Mouse (Mus musculus): ENCODE measurements at regions not wholly inside any gene's neighbourhood (a gene's known extent, or its start where the extent isn't known, plus 50 kb on each side); places are given as distances from the start of the nearest gene placed in this dataset.

DNA sequence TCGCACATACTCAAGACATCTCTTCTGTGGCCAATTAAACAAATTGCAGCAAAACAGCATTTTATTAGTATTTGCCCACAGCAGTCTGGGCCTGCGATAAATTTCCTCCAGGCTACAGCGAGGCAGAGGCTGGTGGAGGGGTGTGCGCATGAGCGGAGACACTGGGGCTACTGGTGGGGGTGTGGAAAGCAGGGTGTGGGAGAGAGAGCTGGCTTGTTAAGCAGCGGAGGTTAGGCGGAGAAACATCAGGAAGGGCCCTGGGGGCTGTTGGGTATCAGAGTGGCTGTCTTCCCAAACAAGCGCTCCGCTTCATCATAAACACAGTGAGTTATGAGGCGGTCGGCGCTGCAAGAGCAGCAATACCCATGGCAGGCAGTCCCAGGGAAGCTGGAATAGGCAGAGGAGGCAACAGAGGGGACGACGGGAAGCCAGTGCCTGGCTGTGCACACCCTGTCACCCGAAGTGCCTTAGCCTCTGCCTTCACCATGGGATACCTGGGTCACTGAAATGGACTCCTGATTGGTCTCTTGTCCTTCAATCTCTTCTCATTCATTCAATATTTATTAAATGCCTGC lies 74.0 kb upstream of the Lhx1 start:
- Histone ChIP-seq H3K27ac (replicated peaks) (peak overlapping the region; percentile 68), H3K9ac (peak overlapping the region; percentile 47)

DNA sequence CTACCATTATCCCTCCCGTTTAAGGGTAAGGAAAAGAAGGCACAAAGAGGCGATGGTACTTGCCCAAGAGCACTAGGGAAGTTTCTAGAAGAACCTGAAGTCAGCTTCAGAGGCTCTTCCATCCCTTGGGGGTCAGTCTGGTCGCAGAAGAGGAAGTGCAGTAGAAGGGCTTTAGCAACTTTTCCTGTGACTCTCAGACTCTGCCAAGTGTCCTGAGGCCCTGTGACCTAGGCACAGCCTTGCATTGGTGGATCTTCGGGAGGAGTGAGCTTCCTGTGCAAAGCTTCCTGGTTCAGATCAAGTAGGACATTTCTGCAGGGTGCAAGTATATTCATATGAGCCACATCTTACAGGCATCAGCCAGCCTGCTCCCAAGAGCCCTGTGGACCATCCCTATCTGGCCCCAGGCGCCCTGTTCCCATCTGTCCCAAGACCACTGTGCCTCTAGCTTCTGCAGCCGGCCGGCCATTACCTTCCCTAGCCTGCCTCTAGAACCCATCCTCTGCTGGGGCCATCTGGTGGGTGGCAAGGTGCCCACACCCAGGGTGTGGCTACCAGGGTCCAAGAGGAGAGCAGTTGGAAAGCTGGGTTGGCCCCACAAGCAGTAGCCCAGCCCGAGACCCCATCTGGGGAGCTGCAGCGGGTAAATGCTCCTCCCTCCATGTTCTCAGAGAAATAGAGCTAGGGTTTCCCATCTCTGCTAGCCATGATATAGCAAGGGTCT lies 72.4 kb upstream of the Lhx1 start:
- Histone ChIP-seq H3K36me3 (no peaks in the 10 kb centered on the region), H3K4me3 (no peak overlapping the region), H3K9me3 (no peaks in the 10 kb centered on the region), H3K27me3 (peaks cover 60% of the 10 kb centered on the region), H3K9ac (no peak overlapping the region), H3K27ac (replicated peaks) (no peak overlapping the region), H3K4me1 (replicated peaks) (peaks cover 22% of the 10 kb centered on the region), H3K4me2 (no peak overlapping the region)
- no peak for ATAC-seq (ENCODE audit: low read depth)
- 80% methylated on average over 9 of the region's 9 CpGs for WGBS

More for the DNA sequence above, 74.0 kb upstream of the Lhx1 start:
- H3K4me3 ChIP-seq = peak overlapping the region; percentile 9; the same call in 1 of the 2 replicates
- H3K9me3 ChIP-seq = no peaks in the 10 kb centered on the region
- no peaks in the 10 kb centered on the region for H3K36me3 ChIP-seq
- peaks cover 71% of the 10 kb centered on the region for H3K27me3 ChIP-seq
- peak overlapping the region; percentile 44 for H3K4me2 ChIP-seq
- peaks cover 19% of the 10 kb centered on the region for H3K4me1 ChIP-seq (replicated peaks)
- WGBS = 15% methylated on average over 15 of the region's 15 CpGs
- peak; percentile 83 for ATAC-seq (ENCODE audit: low read depth)

DNA sequence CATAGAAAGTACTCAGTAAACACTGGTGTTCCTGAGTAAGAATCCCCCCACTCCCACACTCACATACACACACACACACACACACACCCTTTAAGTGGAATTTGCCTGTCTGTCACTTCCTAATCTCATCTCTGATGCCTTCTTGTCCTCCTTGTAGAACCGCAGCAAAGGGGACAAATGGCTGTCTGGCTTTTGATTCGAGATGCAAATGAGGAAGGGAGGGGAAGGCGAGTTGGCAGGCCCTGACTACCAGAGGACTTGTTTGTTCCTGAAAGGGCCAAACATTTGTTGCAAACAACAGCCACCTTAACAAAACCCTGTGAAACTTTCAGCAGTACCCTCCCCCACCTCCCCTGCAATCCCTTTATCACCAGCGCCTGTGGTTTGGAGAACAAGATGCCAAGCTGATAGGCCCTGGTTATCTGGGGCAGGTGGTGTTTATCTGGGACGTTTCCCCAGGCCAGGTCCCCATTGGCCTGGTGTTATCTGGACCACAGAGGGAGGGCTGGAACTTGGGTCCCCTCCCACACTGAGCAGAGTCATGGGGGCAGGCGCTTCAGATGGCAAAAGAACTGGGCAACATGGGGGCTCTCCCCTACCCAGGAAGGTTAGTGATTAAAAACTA lies 67.5 kb upstream of the Lhx1 start:
- H3K9me3 ChIP-seq = no peaks in the 10 kb centered on the region
- ATAC-seq (ENCODE audit: low read depth) = no peak
- H3K4me3 ChIP-seq = no peak overlapping the region
- no peak overlapping the region for H3K27ac ChIP-seq (replicated peaks)
- H3K9ac ChIP-seq = no peak overlapping the region
- peaks cover 20% of the 10 kb centered on the region for H3K4me1 ChIP-seq (replicated peaks)
- H3K36me3 ChIP-seq = no peaks in the 10 kb centered on the region
- H3K27me3 ChIP-seq = peaks cover 50% of the 10 kb centered on the region
- H3K4me2 ChIP-seq = no peak overlapping the region
- 27% methylated on average over 6 of the region's 6 CpGs for WGBS

DNA sequence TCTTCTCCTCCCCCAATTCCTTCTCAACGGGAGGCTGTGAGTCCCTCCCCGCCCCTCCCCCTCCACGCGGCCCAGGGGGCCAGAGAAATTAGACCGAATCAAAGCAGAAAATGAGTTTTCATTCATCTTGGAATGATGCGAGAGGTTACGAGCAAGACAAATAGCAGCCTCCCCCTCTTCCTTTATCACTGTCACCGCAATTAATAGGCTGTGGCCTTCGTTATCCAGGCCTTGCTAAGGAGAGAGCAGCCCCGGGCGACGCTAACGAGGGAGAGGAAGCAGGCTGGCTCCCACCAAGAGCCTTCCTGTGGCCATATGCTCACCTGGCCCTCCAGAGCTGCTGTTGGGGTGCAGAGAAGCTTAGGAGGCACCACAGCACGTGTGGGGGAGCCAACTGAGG lies 61.8 kb upstream of the Lhx1 start:
- peaks cover 33% of the 10 kb centered on the region for H3K27me3 ChIP-seq
- ATAC-seq (ENCODE audit: low read depth) = no peak
- peaks cover 25% of the 10 kb centered on the region for H3K4me1 ChIP-seq (replicated peaks)
- H3K9me3 ChIP-seq = no peaks in the 10 kb centered on the region
- no peak overlapping the region for H3K4me2 ChIP-seq
- H3K9ac ChIP-seq = 0 out of 2 replicates have a peak overlapping the region, but pooled peaks have one; percentile 31
- 0 out of 2 replicates have a peak overlapping the region, but pooled peaks have one; percentile 40 for H3K27ac ChIP-seq (replicated peaks)
- WGBS = 18% methylated on average over 14 of the region's 14 CpGs
- no peaks in the 10 kb centered on the region for H3K36me3 ChIP-seq
- H3K4me3 ChIP-seq = no peak overlapping the region

DNA sequence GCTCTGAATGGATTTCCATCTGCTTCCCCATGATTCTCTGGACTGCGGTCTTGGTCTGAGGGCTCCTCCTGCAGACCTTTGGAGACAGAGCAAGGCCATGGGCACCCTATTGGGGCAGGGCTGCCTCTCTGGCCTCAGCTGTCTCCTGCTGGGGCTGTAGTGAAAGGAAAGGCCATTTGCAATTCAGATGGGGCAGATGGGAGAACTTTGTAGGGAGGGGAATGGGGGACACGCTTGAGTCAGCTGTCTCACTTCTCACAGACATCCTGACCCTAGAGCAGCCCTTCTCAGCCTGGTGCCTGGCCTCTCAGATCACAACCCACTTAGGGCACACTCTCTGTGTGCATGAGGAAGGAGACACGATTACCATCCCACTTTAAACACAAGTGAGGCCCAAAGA lies 60.3 kb upstream of the Lhx1 start:
- Histone ChIP-seq H3K36me3 (no peaks in the 10 kb centered on the region), H3K4me1 (replicated peaks) (peaks cover 16% of the 10 kb centered on the region), H3K4me2 (no peak overlapping the region), H3K27me3 (peaks cover 38% of the 10 kb centered on the region), H3K9me3 (no peaks in the 10 kb centered on the region), H3K27ac (replicated peaks) (0 out of 2 replicates have a peak overlapping the region, but pooled peaks have one; percentile 28), H3K9ac (no peak overlapping the region), H3K4me3 (no peak overlapping the region)
- WGBS = 8% methylated on average over 3 of the region's 3 CpGs
- ATAC-seq (ENCODE audit: low read depth) = peak; percentile 58; the same call in 1 of the 2 replicates

DNA sequence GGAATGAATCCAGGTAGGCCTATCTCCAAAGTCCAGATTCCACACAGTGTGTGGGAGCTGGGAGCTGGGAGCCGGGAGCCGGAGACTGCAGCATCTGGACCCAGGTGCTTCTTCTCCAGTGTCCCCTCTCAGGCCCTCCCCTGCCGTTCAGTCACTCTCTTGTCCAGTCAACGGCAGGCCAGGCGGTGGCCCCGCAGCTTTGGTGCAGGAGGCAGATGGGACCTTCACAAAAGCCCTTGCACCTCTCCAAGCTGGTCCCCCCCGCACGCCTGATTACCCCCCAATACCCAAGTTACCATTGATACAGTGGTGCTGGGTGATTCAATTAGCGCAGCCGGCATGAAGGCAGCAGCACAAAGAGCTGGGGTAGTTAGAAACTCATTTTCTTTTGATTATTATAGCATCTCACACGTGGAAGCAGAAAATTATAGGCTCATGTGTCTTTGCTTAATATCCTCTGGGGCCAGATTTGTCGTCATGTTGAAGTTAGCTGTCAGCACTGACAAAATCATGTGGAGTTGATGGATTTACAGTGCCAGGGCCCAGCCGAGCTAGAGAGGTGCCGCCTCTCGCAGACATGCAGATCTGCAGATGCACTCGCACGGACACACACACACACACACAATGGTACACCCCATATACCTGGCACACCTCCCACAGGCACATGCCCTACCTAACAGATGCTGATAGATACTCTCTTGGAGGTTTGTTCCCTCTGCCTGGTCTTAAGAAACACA lies 53.6 kb upstream of the Lhx1 start:
- H3K27me3 ChIP-seq = peaks cover 41% of the 10 kb centered on the region

More for the DNA sequence above, 53.6 kb upstream of the Lhx1 start:
- WGBS = 22% methylated on average over 17 of the region's 17 CpGs
- H3K27ac ChIP-seq (replicated peaks) = peak overlapping the region; percentile 65
- no peaks in the 10 kb centered on the region for H3K36me3 ChIP-seq
- peaks cover 31% of the 10 kb centered on the region for H3K4me1 ChIP-seq (replicated peaks)
- ATAC-seq (ENCODE audit: low read depth) = peak; percentile 81
- H3K9ac ChIP-seq = no peak overlapping the region
- H3K9me3 ChIP-seq = no peaks in the 10 kb centered on the region
- H3K4me2 ChIP-seq = no peak overlapping the region
- no peak overlapping the region for H3K4me3 ChIP-seq
